Mouse (Mus musculus): Measurements from ENCODE around the gene Fxn.

GRCm38 (mm10) chr19:24217851-24218250 lies 62.6 kb downstream of the Fxn start:
- TF ChIP-seq POLR2A (IDR thresholded peaks at IDR 0.05; ENCODE audit: insufficient read length, low read depth), result no peak
- TF ChIP-seq POLR2AphosphoS2 (IDR thresholded peaks at IDR 0.05; ENCODE audit: insufficient read length, low read depth), result no peak
- no peak for TF ChIP-seq MYOD1 (IDR thresholded peaks at IDR 0.05; ENCODE audit: control insufficient read depth in 1 of 3, insufficient read length in 2 of 3, low read depth in 2 of 3)
- no peak for TF ChIP-seq TCF3 (IDR thresholded peaks at IDR 0.05; ENCODE audit: insufficient read length, low read depth)
- no peak for TF ChIP-seq USF1 (IDR thresholded peaks at IDR 0.05; ENCODE audit: low read depth)
- TF ChIP-seq E2F4 (IDR thresholded peaks at IDR 0.05; ENCODE audit: insufficient read depth), result no peak
- TF ChIP-seq SRF (IDR thresholded peaks at IDR 0.05; ENCODE audit: control insufficient read depth, insufficient read length, low read depth), result no peak
- TF ChIP-seq MYOG (IDR thresholded peaks at IDR 0.05; ENCODE audit: control insufficient read depth in 1 of 3, insufficient read depth in 1 of 3, insufficient read length in 2 of 3, low read depth in 2 of 3), result no peak
- no peak for TF ChIP-seq TCF12 (IDR thresholded peaks at IDR 0.05; ENCODE audit: insufficient read depth, poor library complexity, severe bottlenecking)
- TF ChIP-seq MAX (IDR thresholded peaks at IDR 0.05; ENCODE audit: low read depth), result no peak
